Mouse (Mus musculus) limb, embryonic 10.5 days (tissue): ENCODE measurements around the gene Prkce. TPM values are rescaled to one million over a fixed set of nuclear protein-coding genes. Genes with fewer than 3 reads are reported as not detected.

Experiments
- DNase-seq: peaks from one replicate; pipeline ENCODE4 v3.0.0-alpha.2; 2017; ENCODE audit warnings: low spot score
- H3K27ac ChIP-seq: fragments of 300-500 bp; sonication (generic); 2 replicates; pipeline ENCODE4 v1.5.1; 2016; ENCODE audit warnings: mild to moderate bottlenecking
- H3K27me3 ChIP-seq: fragments of 300-500 bp; sonication (generic); 2 replicates; pipeline ENCODE4 v1.6.1; 2016; ENCODE audit warnings: low read depth, mild to moderate bottlenecking; ENCODE audit not compliant: poor library complexity, severe bottlenecking
- H3K36me3 ChIP-seq: fragments of 300-500 bp; sonication (generic); 2 replicates; pipeline ENCODE4 v1.6.1; 2016; ENCODE audit warnings: mild to moderate bottlenecking, moderate library complexity
- H3K4me1 ChIP-seq: fragments of 300-500 bp; sonication (generic); 2 replicates; pipeline ENCODE4 v1.6.1; 2016
- H3K4me3 ChIP-seq: fragments of 300-500 bp; sonication (generic); 2 replicates; pipeline ENCODE4 v1.5.1; 2016; ENCODE audit warnings: mild to moderate bottlenecking, moderate library complexity
- H3K9me3 ChIP-seq: fragments of 300-500 bp; sonication (generic); replicated peaks from 2 replicates; pipeline ENCODE4 v1.6.1; 2016; ENCODE audit warnings: mild to moderate bottlenecking
- WGBS: fragments of 180-500 bp; shearing (Covaris S2); methylation state at CpG from one replicate; pipeline ENCODE4 v1.1.7; 2016; 5-methylcytosine and 5-hydroxymethylcytosine counted together
- polyA plus RNA-seq: library from polyadenylated mRNA; unstranded; fragments of >200 nt; fragmentation: Nextera tagmentation; extraction: Ambion mirVana; gene quantifications from 2 replicates; pipeline ENCODE4 v1.2.1, GENCODE M21; 2016

Prkce gene
- polyA plus RNA-seq, 1 experiment from 2014 or later, result 4.9 TPM

- Histone ChIP-seq H3K4me3 (no peak overlapping the region), H3K27me3 (no peaks in the 10 kb centered on the region), H3K9me3 (no peaks in the 10 kb centered on the region), H3K36me3 (no peaks in the 10 kb centered on the region), H3K27ac (peak overlapping the region; percentile 54), H3K4me1 (peaks cover 50% of the 10 kb centered on the region)
- 47% methylated on average over 19 of the region's 19 CpGs for WGBS
- no peak for DNase-seq
These were observed 136.0 kb downstream of the Prkce start for GRCm38 (mm10) chr17:86303401-86304243.

- H3K9me3 ChIP-seq, result no peaks in the 10 kb centered on the region
- H3K36me3 ChIP-seq, result no peaks in the 10 kb centered on the region
- H3K4me3 ChIP-seq, result no peak overlapping the region
- WGBS, result 74% methylated on average over 17 of the region's 17 CpGs
- no peak for DNase-seq
- H3K27ac ChIP-seq, result no peak overlapping the region; the same call in 1 of the 2 replicates
- H3K27me3 ChIP-seq, result no peaks in the 10 kb centered on the region
- peaks cover 49% of the 10 kb centered on the region for H3K4me1 ChIP-seq
These were observed 137.5 kb downstream of the Prkce start for GRCm38 (mm10) chr17:86304923-86305630.

- H3K9me3 ChIP-seq, result no peaks in the 10 kb centered on the region
- no peaks in the 10 kb centered on the region for H3K36me3 ChIP-seq
- peaks cover 38% of the 10 kb centered on the region for H3K4me1 ChIP-seq
- no peak for DNase-seq
- H3K27me3 ChIP-seq, result no peaks in the 10 kb centered on the region
- H3K27ac ChIP-seq, result no peak overlapping the region
- H3K4me3 ChIP-seq, result no peak overlapping the region
- WGBS, result 89% methylated on average over 7 of the region's 7 CpGs
These were observed 138.6 kb downstream of the Prkce start for GRCm38 (mm10) chr17:86306161-86306560.

GRCm38 (mm10) chr17:86313413-86314139 lies 146.0 kb downstream of the Prkce start:
- Histone ChIP-seq H3K36me3 (no peaks in the 10 kb centered on the region), H3K4me3 (no peak overlapping the region), H3K9me3 (no peaks in the 10 kb centered on the region), H3K27ac (no peak overlapping the region), H3K4me1 (peaks cover 10% of the 10 kb centered on the region; the same call in 1 of the 2 replicates), H3K27me3 (no peaks in the 10 kb centered on the region)
- DNase-seq, result no peak
- 80% methylated on average over 8 of the region's 8 CpGs for WGBS

- no peak overlapping the region for H3K27ac ChIP-seq
- no peaks in the 10 kb centered on the region for H3K9me3 ChIP-seq
- peaks cover 10% of the 10 kb centered on the region; the same call in 1 of the 2 replicates for H3K4me1 ChIP-seq
- no peak overlapping the region for H3K4me3 ChIP-seq
- H3K27me3 ChIP-seq, result no peaks in the 10 kb centered on the region
- WGBS, result 91% methylated on average over 4 of the region's 4 CpGs
- no peaks in the 10 kb centered on the region for H3K36me3 ChIP-seq
- DNase-seq, result no peak
These were observed 148.3 kb downstream of the Prkce start for GRCm38 (mm10) chr17:86315874-86316273.

- WGBS, result 85% methylated on average over 5 of the region's 5 CpGs
- no peaks in the 10 kb centered on the region for H3K36me3 ChIP-seq
- no peak overlapping the region for H3K4me3 ChIP-seq
- peaks cover 10% of the 10 kb centered on the region; the same call in 1 of the 2 replicates for H3K4me1 ChIP-seq
- DNase-seq, result no peak
- no peaks in the 10 kb centered on the region for H3K9me3 ChIP-seq
- H3K27ac ChIP-seq, result no peak overlapping the region
- H3K27me3 ChIP-seq, result no peaks in the 10 kb centered on the region
These were observed 149.2 kb downstream of the Prkce start for GRCm38 (mm10) chr17:86316771-86317170.

- Histone ChIP-seq H3K36me3 (no peaks in the 10 kb centered on the region), H3K4me1 (peaks cover 10% of the 10 kb centered on the region; the same call in 1 of the 2 replicates), H3K27me3 (no peaks in the 10 kb centered on the region), H3K27ac (0 out of 2 replicates have a peak overlapping the region, but pooled peaks have one; percentile 1), H3K4me3 (no peak overlapping the region), H3K9me3 (no peaks in the 10 kb centered on the region)
- WGBS, result 65% methylated on average over 4 of the region's 4 CpGs
- no peak for DNase-seq
These were observed 149.6 kb downstream of the Prkce start for GRCm38 (mm10) chr17:86317197-86317596.

- H3K36me3 ChIP-seq, result no peaks in the 10 kb centered on the region
- H3K27me3 ChIP-seq, result no peaks in the 10 kb centered on the region
- H3K9me3 ChIP-seq, result no peaks in the 10 kb centered on the region
- WGBS, result 95% methylated on average over 13 of the region's 13 CpGs
- peaks cover 31% of the 10 kb centered on the region for H3K4me1 ChIP-seq
- H3K27ac ChIP-seq, result no peak overlapping the region
- no peak overlapping the region for H3K4me3 ChIP-seq
- no peak for DNase-seq
These were observed 152.5 kb downstream of the Prkce start for GRCm38 (mm10) chr17:86319967-86320602.

- no peaks in the 10 kb centered on the region for H3K9me3 ChIP-seq
- no peak overlapping the region for H3K4me3 ChIP-seq
- peaks cover 27% of the 10 kb centered on the region for H3K4me1 ChIP-seq
- 79% methylated on average over 5 of the region's 5 CpGs for WGBS
- no peak overlapping the region for H3K27ac ChIP-seq
- H3K27me3 ChIP-seq, result no peaks in the 10 kb centered on the region
- H3K36me3 ChIP-seq, result no peaks in the 10 kb centered on the region
- no peak for DNase-seq
These were observed 155.3 kb downstream of the Prkce start for GRCm38 (mm10) chr17:86322840-86323239.

- Histone ChIP-seq H3K4me1 (peaks cover 27% of the 10 kb centered on the region), H3K4me3 (no peak overlapping the region), H3K36me3 (no peaks in the 10 kb centered on the region), H3K27me3 (no peaks in the 10 kb centered on the region), H3K9me3 (no peaks in the 10 kb centered on the region), H3K27ac (peak overlapping the region; percentile 4; the same call in 1 of the 2 replicates)
- 18% methylated on average over 4 of the region's 4 CpGs for WGBS
- no peak for DNase-seq
These were observed 155.7 kb downstream of the Prkce start for GRCm38 (mm10) chr17:86323310-86323709.

- Histone ChIP-seq H3K27ac (no peak overlapping the region; the same call in 1 of the 2 replicates), H3K27me3 (no peaks in the 10 kb centered on the region), H3K4me3 (no peak overlapping the region), H3K4me1 (peaks cover 35% of the 10 kb centered on the region), H3K9me3 (no peaks in the 10 kb centered on the region), H3K36me3 (no peaks in the 10 kb centered on the region)
- DNase-seq, result no peak
- WGBS, result 53% methylated on average over 6 of the region's 6 CpGs
These were observed 156.5 kb downstream of the Prkce start for GRCm38 (mm10) chr17:86323909-86324686.

- WGBS, result 88% methylated on average over 7 of the region's 7 CpGs
- H3K4me3 ChIP-seq, result no peak overlapping the region
- H3K36me3 ChIP-seq, result no peaks in the 10 kb centered on the region
- H3K27me3 ChIP-seq, result no peaks in the 10 kb centered on the region
- H3K4me1 ChIP-seq, result peaks cover 42% of the 10 kb centered on the region
- H3K27ac ChIP-seq, result no peak overlapping the region
- no peak for DNase-seq
- H3K9me3 ChIP-seq, result no peaks in the 10 kb centered on the region
These were observed 157.2 kb downstream of the Prkce start for GRCm38 (mm10) chr17:86324756-86325155.
